Mouse (Mus musculus) spleen, embryonic (tissue): ENCODE measurements around the gene Inf2.

Source experiments
- CTCF ChIA-PET: fragments of 350-600 bp; sonication (Branson Sonifier 250); formaldehyde crosslinking; loops from one replicate; lab custom pipeline; 2022; lab: Charles Lee

Gene Inf2

GRCm38 (mm10) chr12:112593951-112594915 is 5.6 kb downstream of the Inf2 start:
- CTCF ChIA-PET = no interaction called here

- CTCF ChIA-PET = no interaction called here
These were observed 6.4 kb downstream of the Inf2 start for GRCm38 (mm10) chr12:112594989-112595388.

GRCm38 (mm10) chr12:112595626-112596025 is 7.0 kb downstream of the Inf2 start:
- CTCF ChIA-PET = no interaction called here

- CTCF ChIA-PET = no interaction called here
These were observed 7.9 kb downstream of the Inf2 start for GRCm38 (mm10) chr12:112596454-112596853.

- CTCF ChIA-PET = no interaction called here
These were observed 8.4 kb downstream of the Inf2 start for GRCm38 (mm10) chr12:112596891-112597500.

- CTCF ChIA-PET = interaction anchor here (0.6 kb wide), 1 partner anchor 120 kb away, joined by 3 read pairs; no protein-coding TSS in a partner anchor
These were observed 9.0 kb downstream of the Inf2 start for GRCm38 (mm10) chr12:112597618-112598017.

GRCm38 (mm10) chr12:112599198-112599597 is 10.6 kb downstream of the Inf2 start:
- CTCF ChIA-PET = no interaction called here

GRCm38 (mm10) chr12:112599942-112600611 is 11.5 kb downstream of the Inf2 start:
- CTCF ChIA-PET = no interaction called here

GRCm38 (mm10) chr12:112604022-112604421 is 15.4 kb downstream of the Inf2 start:
- CTCF ChIA-PET = no interaction called here

- CTCF ChIA-PET = interaction anchor here (0.8 to 2.9 kb wide), 2 partner anchors 52 to 63 kb away, joined by 3 to 16 read pairs; no protein-coding TSS in a partner anchor
These were observed 16.4 kb downstream of the Inf2 start for GRCm38 (mm10) chr12:112604709-112605649.

GRCm38 (mm10) chr12:112605766-112606165 is 17.2 kb downstream of the Inf2 start:
- CTCF ChIA-PET = interaction anchor here (0.7 to 2.9 kb wide), 4 partner anchors 18 to 64 kb away, joined by 3 to 16 read pairs (median 5); no protein-coding TSS in a partner anchor

GRCm38 (mm10) chr12:112606998-112607397 is 18.4 kb downstream of the Inf2 start:
- CTCF ChIA-PET = interaction anchor here (2.9 kb wide), 1 partner anchor 54 kb away, joined by 16 read pairs; no protein-coding TSS in a partner anchor

GRCm38 (mm10) chr12:112609031-112609430 is 20.4 kb downstream of the Inf2 start:
- CTCF ChIA-PET = interaction anchor here (0.6 kb wide), 1 partner anchor 23 kb away, joined by 3 read pairs; no protein-coding TSS in a partner anchor

- CTCF ChIA-PET = no interaction called here
These were observed 28.1 kb downstream of the Inf2 start for GRCm38 (mm10) chr12:112616668-112617067.

- CTCF ChIA-PET = interaction anchor here (0.8 kb wide), 1 partner anchor 64 kb away, joined by 3 read pairs; no protein-coding TSS in a partner anchor
These were observed 28.6 kb downstream of the Inf2 start for GRCm38 (mm10) chr12:112617184-112617583.

GRCm38 (mm10) chr12:112617898-112618380 is 29.4 kb downstream of the Inf2 start:
- CTCF ChIA-PET = interaction anchor here (0.6 to 0.8 kb wide), 2 partner anchors 57 to 65 kb away, joined by 3 read pairs; no protein-coding TSS in a partner anchor

- CTCF ChIA-PET = no interaction called here
These were observed 30.5 kb downstream of the Inf2 start for GRCm38 (mm10) chr12:112618981-112619685.

- CTCF ChIA-PET = no interaction called here
These were observed 31.2 kb downstream of the Inf2 start, which contains the start of gene Adssl1 for GRCm38 (mm10) chr12:112619686-112620353. Adssl1 (plus strand) TSS chr12:112620045.
